Mouse (Mus musculus) heart, embryonic 12.5 days (tissue): ENCODE measurements at regions not wholly inside any gene's neighbourhood (a gene's known extent, or its start where the extent isn't known, plus 50 kb on each side); places are given as distances from the start of the nearest gene placed in this dataset.

Source experiments
- ATAC-seq: fragments of 200-750 bp; cut with Nextera tagmentation; 2 replicates; pipeline ENCODE4 v1.8.0; 2017; ENCODE audit warnings: moderate TSS enrichment, moderate library complexity; ENCODE audit not compliant: insufficient number of reproducible peaks, low FRiP score
- H3K27ac ChIP-seq: fragments of 300-500 bp; sonication (generic); 2 replicates; pipeline ENCODE4 v1.5.1; 2016; ENCODE audit warnings: mild to moderate bottlenecking, moderate library complexity; ENCODE audit not compliant: poor library complexity, severe bottlenecking
- H3K27me3 ChIP-seq: fragments of 300-500 bp; sonication (generic); replicated peaks from 2 replicates; pipeline ENCODE4 v1.6.1; 2016; ENCODE audit warnings: mild to moderate bottlenecking, moderate library complexity
- H3K36me3 ChIP-seq: fragments of 300-500 bp; sonication (generic); 2 replicates; pipeline ENCODE4 v1.6.1; 2016; ENCODE audit warnings: mild to moderate bottlenecking, moderate library complexity
- H3K4me1 ChIP-seq: fragments of 300-500 bp; sonication (generic); replicated peaks from 2 replicates; pipeline ENCODE4 v1.6.1; 2016; ENCODE audit warnings: mild to moderate bottlenecking
- H3K4me2 ChIP-seq: fragments of 300-500 bp; sonication (generic); 2 replicates; pipeline ENCODE4 v1.6.1; 2016; ENCODE audit warnings: mild to moderate bottlenecking, moderate library complexity
- H3K4me3 ChIP-seq: fragments of 300-500 bp; sonication (generic); 2 replicates; pipeline ENCODE4 v1.5.1; 2016; ENCODE audit warnings: mild to moderate bottlenecking
- H3K9ac ChIP-seq: fragments of 300-500 bp; sonication (generic); 2 replicates; pipeline ENCODE4 v1.6.1; 2016; ENCODE audit warnings: mild to moderate bottlenecking, moderate library complexity
- H3K9me3 ChIP-seq: fragments of 300-500 bp; sonication (generic); replicated peaks from 2 replicates; pipeline ENCODE4 v1.6.1; 2016; ENCODE audit warnings: mild to moderate bottlenecking, moderate library complexity
- WGBS: fragments of 180-500 bp; shearing (Covaris S2); methylation state at CpG from one replicate; pipeline ENCODE4 v1.1.7; 2016; 5-methylcytosine and 5-hydroxymethylcytosine counted together

DNA sequence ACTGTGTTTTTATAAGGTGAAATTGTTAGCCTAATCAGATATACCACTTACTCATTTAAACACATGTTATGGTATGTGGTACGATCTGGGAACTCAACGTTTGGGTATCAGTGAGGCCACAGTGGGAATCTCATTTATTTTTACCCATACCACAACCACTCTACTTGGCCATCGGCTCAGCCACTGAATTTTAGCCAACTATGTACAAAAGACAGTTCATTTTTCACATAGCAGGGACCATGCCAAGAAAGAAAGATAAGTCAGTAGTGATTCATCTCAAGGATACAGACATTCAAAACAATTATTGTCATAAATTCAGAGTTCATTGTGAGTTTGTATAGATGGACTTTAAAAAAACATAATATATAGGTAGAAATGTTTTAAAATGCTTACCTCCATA, 634.7 kb upstream of the Adgrl2 start:
- Histone ChIP-seq H3K9ac (no peak overlapping the region), H3K27me3 (no peaks in the 10 kb centered on the region), H3K9me3 (no peaks in the 10 kb centered on the region), H3K4me2 (no peak overlapping the region), H3K36me3 (no peaks in the 10 kb centered on the region), H3K4me1 (no peaks in the 10 kb centered on the region), H3K4me3 (no peak overlapping the region), H3K27ac (no peak overlapping the region)
- 71% methylated on average over 3 of the region's 3 CpGs for WGBS
- ATAC-seq = no peak

DNA sequence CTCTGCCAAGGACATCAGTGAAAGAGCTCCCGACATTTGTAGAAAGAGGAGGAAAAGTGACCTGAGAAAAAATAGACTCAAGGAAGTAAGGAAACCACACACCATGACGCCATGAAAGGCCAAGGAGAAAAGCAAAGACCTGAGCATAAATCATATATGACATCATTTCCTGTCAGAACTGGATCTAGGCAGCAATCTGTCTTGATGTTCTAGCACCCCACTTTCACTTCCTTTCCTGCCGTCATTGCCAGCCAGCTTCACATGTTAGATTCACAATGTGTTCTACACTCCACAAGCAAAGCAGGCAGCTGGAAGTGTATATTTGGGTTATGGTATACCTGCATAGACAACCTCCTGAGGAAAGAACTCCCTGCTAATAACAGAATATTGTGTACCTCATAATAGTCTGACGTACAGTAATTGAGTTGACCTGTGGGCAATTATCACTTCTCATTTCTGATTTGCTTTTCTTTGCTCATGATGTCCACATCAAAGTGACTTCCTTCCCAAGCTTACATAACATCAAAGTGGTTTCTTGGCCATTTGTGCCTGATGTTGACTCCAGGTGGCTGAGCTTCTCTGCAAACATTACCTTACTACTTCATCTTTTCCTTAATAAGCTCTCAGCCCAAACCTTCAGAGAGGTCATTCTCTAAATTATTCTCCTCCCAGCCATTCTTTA, 633.6 kb upstream of the Adgrl2 start:
- Histone ChIP-seq H3K4me1 (no peaks in the 10 kb centered on the region), H3K9ac (no peak overlapping the region), H3K36me3 (no peaks in the 10 kb centered on the region), H3K4me3 (no peak overlapping the region), H3K9me3 (no peaks in the 10 kb centered on the region), H3K27me3 (no peaks in the 10 kb centered on the region), H3K4me2 (no peak overlapping the region), H3K27ac (no peak overlapping the region)
- WGBS = 66% methylated on average over 4 of the region's 4 CpGs
- no peak for ATAC-seq

DNA sequence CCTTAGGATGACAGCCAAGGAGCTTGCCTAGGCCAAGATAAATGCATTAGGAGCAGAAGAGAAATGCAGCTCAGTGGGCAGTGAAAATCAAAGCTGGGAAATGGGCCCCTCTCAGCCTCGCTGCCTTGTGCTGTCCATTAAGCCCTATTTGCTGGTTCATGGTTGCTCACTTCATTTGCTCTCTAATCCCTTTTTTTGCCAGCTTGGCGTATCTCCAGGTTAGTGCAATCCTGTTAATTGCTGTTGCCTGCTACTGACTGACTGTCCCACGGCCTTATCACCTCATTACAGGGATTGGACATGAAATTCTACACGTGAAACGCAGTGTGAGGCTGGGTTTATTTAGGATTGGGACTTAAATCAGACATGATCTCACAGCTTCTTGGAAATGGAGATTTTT, 613.5 kb upstream of the Adgrl2 start:
- no peaks in the 10 kb centered on the region for H3K4me1 ChIP-seq
- H3K9me3 ChIP-seq = no peaks in the 10 kb centered on the region
- no peak overlapping the region for H3K4me3 ChIP-seq
- H3K27me3 ChIP-seq = no peaks in the 10 kb centered on the region
- 69% methylated on average over 5 of the region's 5 CpGs for WGBS
- ATAC-seq = no peak
- H3K27ac ChIP-seq = no peak overlapping the region
- no peak overlapping the region for H3K4me2 ChIP-seq
- no peaks in the 10 kb centered on the region for H3K36me3 ChIP-seq
- no peak overlapping the region for H3K9ac ChIP-seq

DNA sequence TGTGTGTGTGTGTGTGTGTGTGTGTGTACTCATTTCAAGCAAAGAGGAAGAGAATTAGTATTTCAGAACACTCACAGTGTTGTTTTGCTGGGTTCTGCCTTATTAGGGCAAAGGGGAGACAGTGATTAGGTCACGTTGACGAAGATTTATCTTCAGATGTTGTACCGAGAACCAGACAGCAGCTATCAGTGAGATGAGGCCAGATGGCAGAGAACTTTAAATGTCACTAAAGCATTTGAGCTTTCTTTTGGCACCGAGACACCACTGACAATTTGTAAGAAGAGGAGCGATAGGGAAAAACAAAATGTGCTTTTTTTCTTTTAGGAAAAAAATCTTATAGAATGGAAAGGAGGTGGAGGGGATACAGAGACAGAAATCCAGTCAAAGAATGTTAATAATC, 610.9 kb upstream of the Adgrl2 start:
- Histone ChIP-seq H3K4me1 (no peaks in the 10 kb centered on the region), H3K9me3 (no peaks in the 10 kb centered on the region), H3K4me2 (no peak overlapping the region), H3K36me3 (no peaks in the 10 kb centered on the region), H3K27ac (no peak overlapping the region), H3K27me3 (no peaks in the 10 kb centered on the region), H3K4me3 (no peak overlapping the region), H3K9ac (no peak overlapping the region)
- ATAC-seq = no peak
- 39% methylated on average over 5 of the region's 5 CpGs for WGBS

DNA sequence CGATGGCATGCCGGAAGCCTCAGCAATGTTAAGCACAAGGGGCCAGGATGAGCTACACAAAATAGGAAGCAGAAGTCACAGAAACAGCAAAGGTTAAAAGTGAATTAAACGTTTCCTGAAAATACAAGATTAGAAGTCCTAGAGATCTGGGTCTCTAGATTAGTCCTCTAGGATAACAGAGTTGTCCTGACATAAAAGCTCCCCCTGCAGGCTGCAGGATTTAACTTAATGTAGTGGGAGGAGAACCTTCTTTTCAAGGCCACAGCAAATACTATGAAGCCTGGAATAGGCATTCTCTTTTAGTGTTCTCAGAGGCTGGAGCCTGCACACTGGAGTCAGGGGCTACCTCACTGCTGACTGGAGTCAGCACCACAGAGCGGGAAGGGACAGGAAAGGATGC, 604.1 kb upstream of the Adgrl2 start:
- Histone ChIP-seq H3K27me3 (no peaks in the 10 kb centered on the region), H3K4me1 (no peaks in the 10 kb centered on the region), H3K36me3 (no peaks in the 10 kb centered on the region), H3K27ac (no peak overlapping the region), H3K4me2 (no peak overlapping the region), H3K4me3 (no peak overlapping the region), H3K9ac (no peak overlapping the region), H3K9me3 (no peaks in the 10 kb centered on the region)
- ATAC-seq = no peak
- WGBS = 49% methylated on average over 4 of the region's 4 CpGs

DNA sequence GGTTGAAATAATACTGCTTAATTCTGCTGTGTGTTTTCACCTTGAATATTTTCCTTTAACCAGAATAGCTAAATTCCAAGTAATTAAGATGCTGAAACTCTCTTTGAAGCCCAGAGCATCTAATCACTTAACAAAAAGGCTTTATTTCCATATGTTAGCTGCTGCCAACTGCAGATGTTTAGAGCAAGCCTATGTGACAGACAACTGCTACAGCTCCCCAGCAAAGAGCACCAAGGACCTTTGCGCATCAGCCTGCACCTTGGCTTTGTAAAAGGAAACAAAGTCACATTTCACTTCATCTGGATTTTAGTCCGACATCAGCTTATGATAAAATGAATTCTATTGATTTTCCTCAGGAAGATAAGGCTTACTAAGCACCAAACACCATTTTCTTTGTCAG, 595.4 kb upstream of the Adgrl2 start:
- no peaks in the 10 kb centered on the region for H3K27me3 ChIP-seq
- no peaks in the 10 kb centered on the region for H3K4me1 ChIP-seq
- no peak overlapping the region for H3K4me2 ChIP-seq
- H3K4me3 ChIP-seq = no peak overlapping the region
- H3K9me3 ChIP-seq = no peaks in the 10 kb centered on the region
- 47% methylated on average over 2 of the region's 2 CpGs for WGBS
- no peak overlapping the region for H3K27ac ChIP-seq
- H3K36me3 ChIP-seq = no peaks in the 10 kb centered on the region
- no peak for ATAC-seq
- H3K9ac ChIP-seq = no peak overlapping the region

DNA sequence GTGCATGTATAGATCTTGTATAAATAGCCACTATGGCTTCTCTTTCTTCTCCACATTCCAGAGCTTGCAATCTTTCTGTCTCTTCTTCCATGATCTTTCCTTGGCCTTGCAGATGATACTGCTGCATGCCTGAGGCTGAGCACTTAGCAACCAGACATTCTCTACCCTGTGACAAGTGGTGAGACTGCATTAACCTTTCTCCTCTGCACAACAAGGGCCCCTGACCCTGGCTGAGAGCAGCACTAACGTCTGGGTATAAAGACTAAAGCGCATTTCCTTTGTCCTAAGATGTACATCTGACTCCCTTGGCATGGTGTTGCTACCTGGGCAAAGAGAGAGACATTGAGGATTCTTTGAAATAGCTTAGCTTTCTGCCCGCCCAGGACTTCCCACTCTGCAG, 590.8 kb upstream of the Adgrl2 start:
- WGBS = 63% methylated on average over 3 of the region's 3 CpGs
- H3K36me3 ChIP-seq = no peaks in the 10 kb centered on the region
- H3K9ac ChIP-seq = no peak overlapping the region
- H3K4me3 ChIP-seq = no peak overlapping the region
- H3K9me3 ChIP-seq = no peaks in the 10 kb centered on the region
- H3K27ac ChIP-seq = no peak overlapping the region
- peaks cover 4% of the 10 kb centered on the region; the same call in 1 of the 2 replicates for H3K4me1 ChIP-seq
- H3K4me2 ChIP-seq = no peak overlapping the region
- ATAC-seq = no peak
- H3K27me3 ChIP-seq = no peaks in the 10 kb centered on the region

DNA sequence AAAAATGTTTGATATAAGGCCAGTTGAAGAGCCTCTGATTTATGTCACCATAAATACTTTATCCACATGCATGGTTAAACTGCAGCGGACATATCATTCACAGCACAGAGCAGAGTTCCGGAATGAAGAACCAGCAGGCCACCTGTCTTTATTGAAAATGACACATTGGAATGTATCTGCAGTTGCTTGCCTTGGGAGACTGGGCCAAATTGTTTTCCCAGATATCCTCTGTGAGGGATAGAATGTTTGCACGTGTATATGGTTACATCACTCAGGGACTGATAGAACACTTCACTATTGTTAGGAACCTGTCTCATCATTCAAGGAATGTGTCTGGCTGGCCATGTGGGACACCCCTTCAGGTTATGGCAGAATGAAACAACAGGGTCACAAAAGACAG, 585.3 kb upstream of the Adgrl2 start:
- Histone ChIP-seq H3K9ac (no peak overlapping the region), H3K36me3 (no peaks in the 10 kb centered on the region), H3K4me2 (no peak overlapping the region), H3K27ac (no peak overlapping the region), H3K4me3 (no peak overlapping the region), H3K4me1 (peaks cover 4% of the 10 kb centered on the region; the same call in 1 of the 2 replicates), H3K27me3 (no peaks in the 10 kb centered on the region), H3K9me3 (no peaks in the 10 kb centered on the region)
- 67% methylated on average over 3 of the region's 3 CpGs for WGBS
- no peak for ATAC-seq

DNA sequence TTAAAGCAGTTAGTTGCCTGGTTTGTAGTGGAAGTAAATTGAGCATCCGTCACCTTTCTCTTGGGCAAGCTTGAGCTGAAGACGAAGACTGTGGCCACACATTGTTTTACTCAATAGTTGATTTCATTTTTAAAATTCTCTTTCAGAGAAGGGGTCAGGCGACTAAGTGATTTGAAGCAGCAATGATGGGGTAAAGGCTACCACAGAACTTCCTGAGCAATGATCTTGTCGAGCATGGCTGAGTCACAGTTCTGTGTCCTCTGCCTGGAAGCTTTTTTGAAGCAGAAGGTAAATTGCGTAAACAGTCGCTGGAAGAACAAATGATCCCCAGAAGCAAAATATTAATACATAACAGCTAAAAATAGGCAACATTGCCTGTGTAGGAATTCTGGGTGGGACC, 576.5 kb upstream of the Adgrl2 start:
- H3K9ac ChIP-seq = no peak overlapping the region
- no peak overlapping the region for H3K4me2 ChIP-seq
- H3K27ac ChIP-seq = no peak overlapping the region
- no peak overlapping the region for H3K4me3 ChIP-seq
- no peaks in the 10 kb centered on the region for H3K4me1 ChIP-seq
- H3K27me3 ChIP-seq = no peaks in the 10 kb centered on the region
- no peaks in the 10 kb centered on the region for H3K36me3 ChIP-seq
- no peak for ATAC-seq
- WGBS = 82% methylated on average over 6 of the region's 6 CpGs
- H3K9me3 ChIP-seq = no peaks in the 10 kb centered on the region

DNA sequence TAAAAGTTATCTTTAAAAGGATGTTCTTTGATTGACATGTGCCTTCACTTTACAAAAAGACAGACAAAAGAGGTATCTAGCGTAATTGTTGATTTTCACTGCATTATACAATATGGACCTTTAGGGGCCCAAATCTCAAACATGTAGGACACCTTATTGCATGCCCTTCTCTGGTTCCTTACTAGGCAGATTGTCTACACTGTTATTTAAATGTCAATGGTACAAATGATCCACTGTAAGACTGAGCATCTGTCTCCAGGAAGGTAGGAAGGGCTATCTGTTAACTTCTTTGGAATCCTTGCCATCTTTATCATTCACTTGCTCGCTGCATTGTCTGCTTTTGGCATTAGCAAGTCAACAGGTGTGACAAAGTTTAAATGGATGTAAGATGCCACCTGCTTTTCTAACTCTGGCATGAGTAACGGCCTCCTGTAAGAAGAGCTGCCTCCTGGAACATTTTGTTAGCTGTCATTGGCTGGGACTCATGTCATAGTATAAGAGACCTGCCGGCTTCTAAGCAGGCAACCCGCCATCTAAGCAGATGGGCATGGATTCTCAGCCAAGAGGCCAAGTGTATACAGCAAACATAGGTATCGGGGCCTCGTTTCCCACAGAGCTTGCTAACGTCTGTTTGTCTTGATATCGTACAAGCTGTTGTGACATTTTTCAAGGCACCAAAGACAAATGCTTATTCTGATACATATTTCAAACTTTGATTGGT, 560.0 kb upstream of the Adgrl2 start:
- Histone ChIP-seq H3K27me3 (no peaks in the 10 kb centered on the region), H3K27ac (no peak overlapping the region), H3K4me2 (no peak overlapping the region), H3K9me3 (no peaks in the 10 kb centered on the region), H3K4me3 (no peak overlapping the region), H3K9ac (no peak overlapping the region), H3K36me3 (no peaks in the 10 kb centered on the region), H3K4me1 (no peaks in the 10 kb centered on the region)
- no peak for ATAC-seq
- WGBS = 83% methylated on average over 9 of the region's 9 CpGs

DNA sequence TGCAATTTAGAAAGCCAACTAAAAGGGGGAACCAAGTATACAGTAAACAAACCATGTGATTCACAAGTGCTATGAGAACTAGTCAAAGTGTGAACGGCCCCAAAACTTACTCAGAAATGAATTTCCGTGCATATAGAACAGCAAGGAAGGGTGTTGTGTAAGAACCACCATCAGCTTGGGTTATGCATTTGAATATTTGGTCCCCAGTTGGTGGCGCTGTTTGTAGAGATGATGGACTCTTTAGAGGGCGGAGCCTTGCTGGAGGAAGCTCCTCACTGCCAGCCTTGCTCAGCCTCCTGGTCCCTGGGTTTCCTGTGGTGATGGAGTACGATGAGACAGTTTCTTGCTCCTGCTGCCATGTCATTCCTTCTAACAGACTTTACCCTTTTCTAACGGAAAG, 556.7 kb upstream of the Adgrl2 start:
- Histone ChIP-seq H3K36me3 (no peaks in the 10 kb centered on the region), H3K4me1 (no peaks in the 10 kb centered on the region), H3K9ac (no peak overlapping the region), H3K27me3 (no peaks in the 10 kb centered on the region), H3K9me3 (no peaks in the 10 kb centered on the region), H3K4me3 (no peak overlapping the region), H3K27ac (no peak overlapping the region), H3K4me2 (no peak overlapping the region)
- ATAC-seq = no peak
- WGBS = 63% methylated on average over 6 of the region's 6 CpGs

DNA sequence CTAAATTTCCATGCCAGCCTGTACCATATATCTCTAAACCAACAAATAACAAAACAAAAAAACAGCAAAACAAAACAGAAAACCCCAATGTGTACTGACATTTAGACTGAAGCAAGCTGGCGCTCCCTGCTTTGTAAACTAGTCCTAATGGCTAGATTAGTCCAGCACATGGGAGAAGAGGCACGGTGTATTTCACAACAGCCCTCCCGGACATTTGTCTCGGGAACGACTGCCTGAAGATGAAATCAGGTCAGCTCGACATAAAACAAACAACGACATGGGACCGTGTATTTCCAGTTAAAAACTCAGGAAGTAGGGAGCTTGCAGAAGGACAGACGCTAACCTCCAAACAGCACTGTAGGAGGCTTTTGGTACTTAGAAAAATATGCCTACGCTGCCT, 555.9 kb upstream of the Adgrl2 start:
- Histone ChIP-seq H3K9me3 (no peaks in the 10 kb centered on the region), H3K36me3 (no peaks in the 10 kb centered on the region), H3K4me3 (no peak overlapping the region), H3K27ac (no peak overlapping the region), H3K4me2 (no peak overlapping the region), H3K27me3 (no peaks in the 10 kb centered on the region), H3K9ac (no peak overlapping the region), H3K4me1 (no peaks in the 10 kb centered on the region)
- no peak for ATAC-seq
- 65% methylated on average over 10 of the region's 10 CpGs for WGBS
